Mouse (Mus musculus) erythroblast, embryonic 14.5 days (primary cell): ENCODE data around the gene Olfr774.
"Not testable (repeated sequence)": the region's sequence is repeated elsewhere in the genome, so short reads cannot be mapped to it uniquely, and the experiment has no call there.

Experiments
- GATA1 ChIP-seq: IDR thresholded peaks from 2 replicates; pipeline ENCODE4 v1.6.1; 2012; ENCODE audit warnings: low read length, inconsistent platforms, mixed read lengths
- TAL1 ChIP-seq: IDR thresholded peaks from 3 replicates; pipeline ENCODE4 v1.6.1; 2012; ENCODE audit warnings: low read length, inconsistent platforms, mixed read lengths

DNA sequence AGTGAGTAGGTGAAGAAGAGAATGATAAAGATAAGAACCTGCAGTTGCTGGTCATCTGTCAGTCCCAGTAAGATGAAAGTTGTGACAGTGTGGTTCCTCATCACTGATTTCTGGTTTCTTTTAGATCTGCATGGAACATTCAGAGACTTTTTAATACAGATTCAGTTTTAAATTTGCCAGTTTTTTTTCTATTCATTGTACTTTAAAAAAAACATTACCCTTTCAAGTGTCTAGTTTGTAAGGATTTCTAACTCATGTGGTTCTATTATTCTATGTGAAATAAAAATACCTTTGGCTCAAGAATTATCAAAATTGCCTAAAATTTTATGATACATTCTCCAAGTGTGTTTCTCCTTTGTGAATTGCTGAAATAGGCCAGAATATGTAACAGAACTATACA lies 48.7 kb upstream of the Olfr774 start, which contains the start of gene Olfr773:
- TF ChIP-seq TAL1, GATA1: not testable (repeated sequence)
